In the genomic region with DNA sequence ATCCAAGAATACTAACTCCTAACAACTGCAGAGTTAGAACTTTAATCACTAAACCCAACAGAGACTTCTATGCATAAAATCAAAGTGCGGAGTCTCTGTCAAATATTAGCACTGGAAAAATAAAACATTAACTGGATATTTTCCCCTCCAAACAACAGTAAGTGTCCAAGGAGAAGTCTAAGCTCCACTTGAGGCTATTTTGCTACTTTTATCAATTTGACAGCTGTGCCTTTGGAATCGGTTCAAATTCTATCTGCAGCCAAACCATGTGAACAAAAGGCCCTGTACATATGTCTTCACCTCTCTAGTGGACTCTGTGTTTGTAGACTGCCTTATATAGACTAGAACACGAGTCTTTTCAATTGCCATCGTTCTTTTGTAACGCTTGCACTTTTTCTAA, we compare ENCODE assay signal across 14 mouse cellular contexts. TPM values are rescaled to one million over a fixed set of nuclear protein-coding genes. Genes with fewer than 3 reads are reported as not detected.
DNase-seq lines count a peak whose midpoint lies in the region; ATAC-seq lines count a peak whose summit lies in the region.
"Had no signal": no experiment of that assay in that cellular context is flagged by ENCODE, and none has a peak within 500 bp of the region (broad histone marks: within the 10 kb centered on the region; RNA-seq: fewer than 3 reads in every experiment).

No protein-coding gene starts in this region.

- no peaks in the 10 kb centered on the region for H3K27me3 ChIP-seq in forebrain, embryonic 14.5 days (replicated peaks; ENCODE audit: control insufficient read depth, insufficient read depth, low read length)
- H3K27me3 ChIP-seq in forebrain, embryonic 12.5 days, result no peaks in the 10 kb centered on the region
- H3K27me3 ChIP-seq in lung, embryonic 16.5 days (ENCODE audit: control insufficient read depth, insufficient read depth, low read depth, low read length), result no peaks in the 10 kb centered on the region
- H3K27me3 ChIP-seq: limb, embryonic 15.5 days; midbrain, embryonic 13.5 days; Patski had no signal

- H3K4me2 ChIP-seq in forebrain, embryonic 14.5 days (ENCODE audit: low read length), result no peak overlapping the region
- no peak overlapping the region for H3K4me2 ChIP-seq in forebrain, embryonic 12.5 days
- H3K4me2 ChIP-seq in lung, embryonic 16.5 days (ENCODE audit: low read depth, low read length), result no peak overlapping the region
- H3K4me2 ChIP-seq: limb, embryonic 15.5 days; midbrain, embryonic 13.5 days had no signal

- H3K27ac ChIP-seq in forebrain, embryonic 14.5 days (ENCODE audit: low read depth, low read length), result no peak overlapping the region
- no peak overlapping the region for H3K27ac ChIP-seq in forebrain, embryonic 12.5 days
- H3K27ac ChIP-seq in lung, embryonic 16.5 days (ENCODE audit: low read length), result no peak overlapping the region
- H3K27ac ChIP-seq: limb, embryonic 15.5 days; midbrain, embryonic 13.5 days had no signal

- H3K9me3 ChIP-seq in forebrain, embryonic 14.5 days (replicated peaks; ENCODE audit: control insufficient read depth, low read length), result no peaks in the 10 kb centered on the region
- H3K9me3 ChIP-seq in forebrain, embryonic 12.5 days, result no peaks in the 10 kb centered on the region
- no peaks in the 10 kb centered on the region for H3K9me3 ChIP-seq in lung, embryonic 16.5 days (ENCODE audit: control insufficient read depth, low read length)
- H3K9me3 ChIP-seq: limb, embryonic 15.5 days; midbrain, embryonic 13.5 days had no signal

- no peak overlapping the region for H3K4me3 ChIP-seq in forebrain, embryonic 14.5 days (ENCODE audit: low read depth, low read length)
- no peak overlapping the region for H3K4me3 ChIP-seq in forebrain, embryonic 12.5 days (replicated peaks)
- no peak overlapping the region for H3K4me3 ChIP-seq in lung, embryonic 16.5 days (ENCODE audit: low read length)
- H3K4me3 ChIP-seq: limb, embryonic 15.5 days; midbrain, embryonic 13.5 days had no signal

- no peaks in the 10 kb centered on the region for H3K36me3 ChIP-seq in forebrain, embryonic 14.5 days (ENCODE audit: control insufficient read depth, insufficient read depth, low read length)
- H3K36me3 ChIP-seq in forebrain, embryonic 12.5 days (replicated peaks), result no peaks in the 10 kb centered on the region
- no peaks in the 10 kb centered on the region for H3K36me3 ChIP-seq in lung, embryonic 16.5 days (ENCODE audit: control insufficient read depth, insufficient read depth, low read length)
- H3K36me3 ChIP-seq: limb, embryonic 15.5 days; midbrain, embryonic 13.5 days had no signal

- no peak overlapping the region for H3K9ac ChIP-seq in forebrain, embryonic 14.5 days (ENCODE audit: low read length)
- no peak overlapping the region for H3K9ac ChIP-seq in forebrain, embryonic 12.5 days
- H3K9ac ChIP-seq in lung, embryonic 16.5 days (ENCODE audit: low read length), result no peak overlapping the region
- H3K9ac ChIP-seq: limb, embryonic 15.5 days; midbrain, embryonic 13.5 days had no signal

- no peaks in the 10 kb centered on the region for H3K4me1 ChIP-seq in forebrain, embryonic 14.5 days (ENCODE audit: control insufficient read depth, insufficient read depth, low read length)
- H3K4me1 ChIP-seq in forebrain, embryonic 12.5 days, result no peaks in the 10 kb centered on the region
- peaks cover 3% of the 10 kb centered on the region; the same call in 1 of the 2 replicates for H3K4me1 ChIP-seq in lung, embryonic 16.5 days (replicated peaks; ENCODE audit: control insufficient read depth, insufficient read depth, low read length)
- H3K4me1 ChIP-seq: limb, embryonic 15.5 days; midbrain, embryonic 13.5 days had no signal

- DNase-seq in forebrain, embryonic 14.5 days (ENCODE audit: low spot score), result peak; percentile 32
- DNase-seq in kidney, adult 11 months, result peak; percentile 44
- DNase-seq in kidney, postnatal 10 days, result no peak
- no peak for DNase-seq in lung, adult 18-20 months
- DNase-seq in yolk sac, embryonic 10.5 days (ENCODE audit: low spot score), result peak; percentile 25
- DNase-seq in embryo, embryonic 9.5 days (ENCODE audit: extremely low spot score), result no peak
- DNase-seq: cerebellum, postnatal 10 days; gastrocnemius, postnatal 25 days; layer of hippocampus, adult 9-11 months had no signal

- no peak for ATAC-seq in forebrain, embryonic 14.5 days
- ATAC-seq in forebrain, embryonic 12.5 days (ENCODE audit: low FRiP score), result no peak
- ATAC-seq in lung, embryonic 16.5 days (ENCODE audit: low read depth), result peak; percentile 91
- ATAC-seq: midbrain, embryonic 13.5 days; Patski had no signal

- WGBS in forebrain, embryonic 14.5 days, result 68% methylated on average over 5 of the region's 5 CpGs
- 88% methylated on average over 5 of the region's 5 CpGs for WGBS in forebrain, embryonic 12.5 days
- 22% methylated on average over 5 of the region's 5 CpGs for WGBS in lung, embryonic 16.5 days

RNA-seq across cellular contexts. Expression of gene Osbpl8, which starts 24.7 kb away (rescaled TPM):
- 12.9 and 17.4 TPM in 2 replicates for polyA plus RNA-seq in forebrain, embryonic 14.5 days (2014; fragmentation: Nextera tagmentation; extraction: Ambion mirVana)
- polyA plus RNA-seq in forebrain, embryonic 12.5 days (2016; fragmentation: Nextera tagmentation; extraction: Ambion mirVana), result 18.9 and 20.6 TPM in 2 replicates
- polyA plus RNA-seq in lung, embryonic 16.5 days (2015; fragmentation: Nextera tagmentation; extraction: Ambion mirVana), result 8.1 and 8.9 TPM in 2 replicates

Comparison
In these comparisons a context has a peak if more than half of its experiments do, and no peak if none do; other contexts are left out.
1. DNase-seq: peak in forebrain, embryonic 14.5 days (single experiment), kidney, adult 11 months (single experiment) and yolk sac, embryonic 10.5 days (single experiment); none in kidney, postnatal 10 days (single experiment), lung, adult 18-20 months (0 of 2) and embryo, embryonic 9.5 days (single experiment).